Mouse (Mus musculus) granulocyte monocyte progenitor cell, adult 5-6 weeks (primary cell): ENCODE data around the gene Pten. TPM values are rescaled to one million over a fixed set of nuclear protein-coding genes. Genes with fewer than 3 reads are reported as not detected.

Source experiments
- ATAC-seq: replicated peaks from 2 replicates; pipeline ENCODE4 v1.8.0; 2016; ENCODE audit warnings: mild to moderate bottlenecking, moderate TSS enrichment, inconsistent platforms; ENCODE audit not compliant: poor library complexity, severe bottlenecking
- total RNA-seq, 2 experiments: library from RNA; stranded (forward) in 1 of 2; stranded (reverse) in 1 of 2; fragments of 200-712, 200-1000 nt in 1 of 2; fragments of >200 nt in 1 of 2; fragmentation: Nextera tagmentation in 1 of 2; gene quantifications; 2 replicates each; pipeline ENCODE4 v1.2.3; 2014 to 2017

Gene Pten
- total RNA-seq, 2 experiments from 2014 or later = 67.3 to 98.5 TPM

DNA sequence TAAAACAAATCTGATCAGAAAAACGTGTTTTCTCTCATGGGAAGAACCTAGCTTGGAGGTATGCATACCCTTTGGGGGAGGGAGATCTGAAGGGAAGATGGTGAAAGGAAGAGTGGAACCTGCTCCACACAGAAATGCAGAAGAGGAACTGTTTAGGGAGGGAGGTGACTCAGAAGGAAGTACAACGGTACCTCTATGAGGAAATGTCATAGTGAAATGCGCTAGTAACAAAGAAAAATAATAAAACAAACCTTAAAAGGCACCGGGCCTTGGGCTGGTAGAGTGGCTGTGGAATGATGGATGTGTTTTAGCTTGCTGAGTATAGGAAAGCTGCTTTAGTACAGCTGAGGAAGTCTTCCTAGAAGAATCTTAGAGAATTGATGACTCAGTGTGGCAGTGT, 47.4 kb downstream of the Pten start:
- peak; percentile 93 for ATAC-seq

DNA sequence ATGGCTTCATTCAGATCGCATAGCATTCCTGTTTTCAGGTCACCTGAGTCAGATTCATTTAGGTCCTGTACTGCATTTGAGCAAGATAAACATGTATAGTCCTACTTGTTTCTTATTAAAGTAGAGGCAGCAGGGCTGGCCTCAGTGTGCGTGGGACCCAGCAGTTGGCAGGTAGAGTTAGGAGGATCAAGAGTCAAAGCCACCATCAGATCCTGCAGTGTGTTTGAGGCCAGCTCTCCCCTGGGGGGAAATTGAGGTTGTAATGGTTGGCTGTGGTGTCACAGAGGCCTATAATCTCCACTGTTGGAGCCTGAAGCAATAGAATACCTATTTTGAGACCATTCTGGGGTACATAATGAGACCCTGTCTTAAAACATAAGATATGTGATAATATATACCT, 50.3 kb downstream of the Pten start:
- no peak for ATAC-seq

DNA sequence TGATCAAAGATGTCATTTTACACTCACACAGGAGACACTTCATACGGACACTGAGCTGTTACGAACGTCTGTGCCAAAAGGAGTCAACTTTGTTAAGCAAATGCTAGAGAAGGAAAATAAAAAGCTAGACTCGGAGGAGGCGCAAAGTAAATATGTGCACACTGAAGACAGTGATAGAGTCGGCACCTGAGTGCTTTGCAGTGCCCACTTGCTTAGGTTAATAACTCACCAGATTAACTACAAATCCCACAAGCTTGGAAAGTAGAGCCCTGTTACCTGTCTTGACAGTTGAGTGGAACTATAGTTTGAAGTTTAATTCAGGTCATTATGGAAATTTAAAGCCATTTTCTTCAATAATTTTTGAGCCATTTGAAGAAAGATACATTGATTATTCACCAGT, 51.4 kb downstream of the Pten start:
- no peak for ATAC-seq

DNA sequence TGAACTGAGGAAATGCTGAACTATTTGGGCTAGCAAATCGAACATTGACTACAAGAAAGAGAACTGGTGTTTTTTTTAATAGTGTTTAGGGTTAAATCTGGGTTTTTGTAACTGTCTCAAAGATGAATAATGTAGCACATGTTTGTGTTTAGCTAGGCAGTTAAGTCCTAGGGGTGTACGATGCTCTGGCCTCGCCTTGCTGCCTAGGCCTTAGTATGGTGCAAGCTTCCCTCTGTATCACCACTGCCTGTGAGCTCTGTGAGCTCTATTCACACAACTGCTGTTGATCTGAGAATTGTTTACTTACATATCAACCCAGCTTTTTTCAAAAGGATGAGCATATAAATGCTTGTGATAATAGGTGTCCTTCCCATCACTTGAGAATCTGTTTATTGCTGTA, 51.8 kb downstream of the Pten start:
- ATAC-seq = no peak

DNA sequence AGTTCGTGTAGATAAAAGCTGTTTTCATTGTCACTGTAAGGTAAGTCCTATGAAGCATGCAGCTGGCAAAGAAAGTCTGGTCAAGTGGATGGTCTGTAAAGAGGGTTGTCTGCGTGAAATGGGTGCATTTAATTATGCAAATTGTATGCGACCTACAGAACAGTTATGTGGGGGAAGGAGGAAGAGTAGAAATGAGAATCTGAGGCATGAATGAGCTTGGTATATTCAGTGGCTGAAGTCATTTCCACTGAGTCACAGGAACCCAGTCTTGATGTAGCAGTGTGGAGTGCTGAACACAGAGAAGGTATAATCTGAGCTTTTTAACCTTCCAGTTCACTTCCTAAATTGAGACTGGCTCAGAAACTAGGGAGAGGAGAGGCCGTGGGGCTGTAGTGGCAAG, 61.5 kb downstream of the Pten start:
- no peak for ATAC-seq

DNA sequence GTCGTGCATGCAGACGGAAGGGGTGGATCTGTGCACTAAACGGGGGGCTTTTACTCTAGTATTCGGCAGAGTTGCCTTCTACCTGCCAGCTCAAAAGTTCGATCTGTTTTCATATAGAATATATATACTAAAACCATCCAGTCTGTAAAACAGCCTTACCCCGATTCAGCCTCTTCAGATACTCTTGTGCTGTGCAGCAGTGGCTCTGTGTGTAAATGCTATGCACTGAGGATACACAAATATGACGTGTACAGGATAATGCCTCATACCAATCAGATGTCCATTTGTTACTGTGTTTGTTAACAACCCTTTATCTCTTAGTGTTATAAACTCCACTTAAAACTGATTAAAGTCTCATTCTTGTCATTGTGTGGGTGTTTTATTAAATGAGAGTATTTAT, 65.7 kb downstream of the Pten start:
- ATAC-seq = 0 out of 2 replicates have a peak, but pooled peaks have one; percentile 25

DNA sequence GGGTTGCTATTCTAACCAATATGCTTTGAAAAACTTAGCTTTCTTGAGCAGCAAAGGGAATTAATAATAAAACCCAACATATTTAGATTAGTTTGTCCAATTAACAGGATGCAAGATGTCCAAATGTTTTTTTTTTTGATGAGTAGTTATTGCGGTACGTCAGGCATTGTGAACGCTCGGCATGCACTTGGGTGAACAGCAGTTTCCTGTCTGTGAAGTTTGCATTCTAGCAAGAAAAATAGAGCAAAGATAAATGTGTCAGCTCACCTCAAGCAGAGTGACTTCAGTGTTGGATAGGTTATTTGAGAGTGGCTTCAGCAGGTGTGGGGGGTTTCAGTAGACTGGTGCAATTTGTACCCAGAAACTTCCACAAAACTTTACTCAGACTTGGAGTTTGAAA, 69.3 kb downstream of the Pten start:
- no peak for ATAC-seq

DNA sequence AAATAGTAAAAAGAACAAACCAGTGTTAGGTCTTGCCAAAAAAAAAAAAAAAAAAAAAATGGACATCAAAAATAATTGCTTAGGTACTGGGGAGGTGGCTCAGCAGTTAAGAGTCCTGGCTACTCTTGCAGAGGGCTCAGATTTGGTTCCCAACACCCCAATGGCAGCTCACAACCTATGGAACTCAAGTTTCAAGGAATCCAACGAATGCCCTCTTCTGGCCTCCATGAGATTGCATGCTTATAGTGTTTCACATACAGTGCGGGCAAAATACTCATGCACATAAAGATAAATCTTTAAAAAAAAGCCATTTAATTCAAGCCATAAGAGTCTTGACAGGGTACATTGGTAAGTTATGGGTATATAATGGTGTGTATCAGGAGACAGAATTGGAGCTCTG, 72.6 kb downstream of the Pten start:
- ATAC-seq = no peak

DNA sequence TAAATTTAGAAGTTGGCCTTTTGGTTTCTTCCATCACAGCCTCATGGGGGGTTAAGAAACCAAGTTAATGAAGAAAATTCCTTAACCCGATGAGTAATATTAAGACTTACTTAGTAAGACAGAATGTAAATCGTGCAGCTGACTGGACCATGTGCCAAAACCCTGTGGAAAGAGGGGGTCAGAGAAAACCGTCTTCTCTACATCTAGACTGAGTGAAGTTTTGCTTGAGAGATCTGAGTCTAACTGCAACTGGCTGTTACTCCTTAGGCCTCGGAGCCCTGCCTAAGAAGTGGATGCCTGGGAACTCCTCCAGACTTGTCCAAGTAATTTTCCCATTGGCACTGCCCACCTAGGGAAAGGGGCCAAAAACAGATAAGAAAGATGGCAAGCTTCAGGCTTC, 74.0 kb downstream of the Pten start:
- no peak for ATAC-seq

DNA sequence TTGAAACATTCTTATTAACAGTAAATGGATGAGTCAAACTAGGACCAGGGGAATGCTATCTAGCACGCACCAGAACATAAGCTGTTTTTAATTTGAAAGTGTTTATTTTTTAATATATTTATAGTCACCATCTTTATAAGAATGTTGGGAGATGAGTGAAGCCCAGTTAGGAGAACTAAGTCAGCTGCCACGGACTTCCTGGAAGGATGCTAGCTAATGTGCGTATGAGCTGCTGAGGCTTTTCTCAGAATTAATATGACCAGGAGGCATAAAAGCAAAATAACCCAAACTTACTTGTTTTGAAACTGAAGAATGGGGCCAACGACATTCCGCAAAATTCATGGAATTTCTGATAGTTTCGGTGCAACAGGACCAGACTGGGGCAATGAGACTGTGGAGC, 83.2 kb downstream of the Pten start:
- ATAC-seq = no peak

DNA sequence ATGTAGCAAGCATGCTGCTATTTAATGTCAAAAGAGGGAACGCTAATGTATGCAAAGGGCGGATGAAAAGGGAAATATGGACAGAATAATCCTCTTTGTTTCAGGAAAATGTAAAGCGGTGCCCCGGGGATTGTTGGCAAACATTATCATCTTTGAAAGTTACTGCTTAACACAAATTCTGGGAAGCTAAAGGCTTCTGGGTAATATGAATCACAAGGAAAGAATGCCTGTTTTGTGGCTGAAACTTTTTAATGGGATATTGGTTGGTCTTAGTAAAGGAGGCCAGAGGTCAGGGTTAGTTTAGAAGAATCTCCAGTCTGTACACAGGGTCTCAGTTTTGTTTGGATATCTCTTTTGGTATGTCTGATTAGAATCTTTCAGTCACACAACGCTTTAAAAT, 87.2 kb downstream of the Pten start:
- no peak for ATAC-seq

DNA sequence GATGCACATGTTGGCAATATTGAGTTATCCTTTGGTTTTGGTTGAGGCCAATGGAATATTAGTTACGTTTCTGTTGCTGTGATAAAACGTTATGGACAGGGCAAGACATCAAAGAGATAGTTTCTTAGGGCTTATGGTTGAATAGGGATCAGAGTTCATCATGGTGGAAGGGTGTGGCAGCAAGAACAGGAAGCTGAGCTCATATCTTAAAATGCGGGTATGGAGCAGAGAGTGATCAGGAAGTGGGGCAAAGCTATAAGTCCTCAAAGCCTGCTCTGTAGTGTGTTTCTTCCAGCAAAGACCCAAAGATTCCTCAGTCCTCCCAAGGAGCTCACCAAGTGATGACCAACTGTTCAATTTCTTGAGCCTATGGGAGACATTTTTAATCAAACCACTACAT, 90.7 kb downstream of the Pten start:
- ATAC-seq = no peak

DNA sequence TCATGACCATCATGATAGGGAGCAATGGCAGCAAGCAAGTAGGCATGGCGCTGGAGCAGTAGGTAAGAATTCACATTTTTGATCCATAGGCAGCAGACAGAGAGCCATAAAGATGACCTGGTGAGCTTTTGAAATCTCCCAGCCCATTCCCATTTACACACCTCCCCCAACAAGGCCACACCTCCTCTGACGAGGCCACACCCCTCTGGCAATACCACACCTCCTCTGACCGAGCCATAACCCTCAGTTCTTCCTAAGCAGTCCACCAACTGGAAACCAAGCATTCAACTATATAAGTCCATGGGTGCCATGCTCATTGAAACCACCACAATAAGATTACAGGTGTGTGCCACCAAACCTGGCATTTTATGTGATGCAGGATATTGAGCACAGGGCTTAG, 95.0 kb downstream of the Pten start:
- no peak for ATAC-seq

DNA sequence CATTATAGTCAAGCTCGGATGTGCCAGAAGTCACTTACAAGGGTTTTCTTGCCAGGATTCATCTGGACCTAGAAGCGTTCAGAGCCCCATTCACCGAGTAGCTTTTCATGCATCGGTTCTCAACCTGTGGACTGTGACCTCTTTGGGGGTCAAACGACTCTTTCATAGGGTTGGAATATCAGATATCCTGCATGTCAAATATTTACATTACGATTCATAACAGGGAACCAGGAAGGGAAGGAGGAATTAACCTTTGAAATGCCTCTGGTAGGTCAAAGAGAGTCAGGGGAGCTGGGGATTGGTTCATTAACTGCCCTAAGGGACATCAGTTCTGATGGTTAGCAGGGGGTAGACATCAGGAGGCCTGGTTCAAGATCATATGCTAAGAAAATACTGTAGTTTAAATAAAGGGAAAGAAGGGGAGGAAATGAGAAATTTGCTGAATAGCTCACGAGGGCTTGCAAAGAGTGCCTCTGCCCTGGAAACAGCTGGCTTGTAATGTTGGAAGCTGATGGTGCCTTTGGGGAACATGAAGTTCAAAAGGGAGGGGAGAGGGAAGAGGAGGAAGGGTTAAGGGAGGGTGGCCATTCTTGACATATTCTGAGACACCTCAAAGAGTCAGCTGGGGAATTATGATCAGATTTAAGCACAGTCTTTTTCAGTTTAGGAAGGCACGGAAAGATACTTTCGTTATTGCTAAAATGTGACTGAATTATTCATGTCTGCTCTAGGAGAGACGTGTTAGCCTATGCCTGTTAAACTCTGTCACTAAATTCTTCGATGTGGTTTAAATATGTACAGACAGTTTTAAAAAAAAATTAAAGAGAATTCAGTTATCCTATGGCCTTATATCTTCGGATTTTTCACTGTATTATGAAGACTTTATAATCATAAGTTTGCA, 104.6 kb downstream of the Pten start:
- no peak for ATAC-seq

DNA sequence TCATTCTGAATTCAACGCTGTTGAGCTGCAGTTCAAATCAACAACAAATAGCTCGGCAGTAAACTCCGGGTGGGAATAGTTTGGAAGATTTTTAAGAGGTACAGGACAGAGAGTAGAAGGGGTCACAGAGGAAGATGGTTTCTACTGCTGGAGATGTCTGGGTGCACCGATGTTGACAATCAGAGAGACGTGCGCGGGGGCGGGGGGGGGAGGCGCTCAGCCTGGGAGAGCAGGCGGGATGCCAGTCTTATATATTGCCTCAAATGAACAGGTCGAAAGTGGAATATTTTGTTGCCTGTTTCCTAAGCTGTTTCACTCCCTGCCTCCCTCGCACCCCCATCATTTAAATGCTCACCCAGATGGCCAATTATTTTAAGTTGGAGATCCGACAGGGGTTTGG, 109.5 kb downstream of the Pten start:
- ATAC-seq = no peak

DNA sequence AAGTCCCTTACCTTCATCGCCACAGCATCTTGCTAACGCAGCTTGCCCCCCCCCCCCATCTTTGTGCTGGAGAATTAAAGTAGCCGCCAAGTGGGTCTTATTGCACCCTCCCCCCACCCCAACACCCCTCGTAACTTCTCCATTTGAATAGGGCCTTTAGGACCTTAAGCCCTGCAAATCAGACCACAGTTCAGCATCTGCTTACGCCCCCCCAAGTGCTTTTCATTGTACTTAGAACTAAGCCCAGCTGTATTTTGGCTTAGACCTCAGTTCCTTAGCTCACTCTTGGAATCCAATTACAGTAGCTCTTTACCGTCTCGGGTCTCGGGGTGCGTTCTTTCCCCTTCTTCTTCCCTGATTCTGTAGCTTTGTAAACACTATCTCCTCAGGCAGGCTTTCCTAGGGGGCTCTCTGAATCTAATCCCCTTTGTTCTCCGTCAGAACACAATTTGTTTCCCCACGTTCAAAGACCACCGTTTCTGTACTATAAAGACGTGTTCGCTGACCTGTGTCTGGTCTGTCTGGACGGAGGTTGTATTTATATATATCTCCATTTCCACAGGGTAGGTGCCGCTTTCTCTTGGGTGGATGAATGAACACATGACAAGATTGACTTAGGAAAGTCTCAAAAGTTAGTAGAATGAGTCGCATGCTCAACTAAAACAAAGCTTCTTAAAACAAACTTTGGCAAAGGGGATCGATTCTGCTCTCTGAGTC, 110.0 kb downstream of the Pten start:
- ATAC-seq = no peak

DNA sequence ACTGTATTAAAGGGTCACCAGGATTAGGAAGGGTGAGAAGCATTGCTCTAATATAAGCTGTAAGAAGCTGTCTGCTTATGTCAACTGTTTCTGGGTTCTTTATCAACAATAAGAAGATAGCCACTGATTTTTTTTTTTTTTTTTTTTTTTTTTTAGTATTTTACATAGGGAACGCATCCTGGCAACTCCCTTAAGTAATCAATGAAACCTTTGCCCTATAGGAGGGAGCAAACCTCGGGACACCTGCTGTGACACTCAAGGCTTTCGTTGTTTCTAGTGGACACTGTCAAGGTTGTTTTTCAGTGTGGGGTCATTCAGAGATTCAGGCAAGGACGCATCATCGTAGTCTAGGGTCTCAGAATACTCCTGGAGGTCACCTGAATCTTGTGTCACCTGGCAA, 111.3 kb downstream of the Pten start:
- ATAC-seq = no peak

DNA sequence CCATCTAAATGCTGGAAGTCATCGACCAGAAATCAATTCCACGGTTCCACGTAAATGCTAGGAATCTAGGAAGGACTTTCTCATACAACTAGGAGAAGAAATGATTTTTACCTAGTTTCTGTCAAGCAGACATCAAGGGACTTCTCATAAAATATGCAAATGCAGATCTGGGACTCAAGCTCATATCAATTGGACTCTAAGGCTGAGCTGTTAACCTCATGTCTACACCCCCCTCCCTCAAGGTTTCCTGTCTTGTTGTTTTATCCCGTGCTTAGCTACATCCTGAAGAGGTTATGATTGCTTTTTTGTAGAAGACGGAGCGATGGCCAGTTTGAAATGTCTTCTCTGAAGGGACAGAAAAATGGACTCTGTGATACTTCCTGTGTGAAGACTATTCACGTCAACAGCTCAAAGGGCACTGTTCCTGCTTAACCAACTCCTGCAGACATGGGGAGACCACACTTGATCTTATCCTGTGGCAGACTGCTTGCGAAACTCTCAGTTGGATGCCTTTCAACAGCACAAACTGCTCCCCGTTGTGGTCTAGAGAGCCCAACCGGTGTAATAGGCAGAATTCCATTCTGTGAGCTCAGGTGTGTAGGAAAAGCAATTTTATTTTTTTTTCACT, 111.9 kb downstream of the Pten start:
- ATAC-seq = peak; percentile 98

DNA sequence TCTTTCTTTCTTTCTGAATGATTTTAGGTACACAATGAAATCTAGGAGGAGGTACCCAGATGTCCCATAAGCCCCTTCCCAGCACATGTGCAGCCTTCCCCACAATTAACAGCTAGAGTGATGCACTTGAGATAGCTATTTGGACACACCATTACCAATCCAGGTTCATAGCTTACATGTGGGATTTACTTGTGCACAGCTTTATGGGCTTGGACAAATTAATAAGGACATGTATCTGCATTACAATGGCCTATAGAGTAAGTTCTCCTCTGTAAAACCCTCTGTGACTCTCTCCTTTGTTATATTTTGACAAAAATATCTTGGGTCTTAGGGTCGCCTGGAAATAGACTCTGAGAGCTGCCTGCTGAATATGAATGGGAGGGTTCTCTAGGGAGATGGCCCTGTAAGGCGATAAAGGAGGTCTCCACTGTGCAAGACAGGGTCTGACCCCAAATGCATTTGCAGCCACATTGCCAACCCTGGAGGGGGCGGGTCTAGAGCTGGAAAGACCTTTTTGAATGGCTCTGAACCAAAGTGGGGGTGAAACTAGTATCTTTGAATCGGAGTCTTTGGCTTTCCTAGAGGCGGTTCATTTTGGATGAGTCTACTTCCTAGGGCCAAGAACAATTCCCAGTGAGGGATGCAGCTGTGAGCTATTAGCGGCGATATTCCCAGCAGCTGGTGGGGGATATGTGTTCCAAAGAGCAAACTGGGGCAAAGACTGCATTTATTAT, 116.8 kb downstream of the Pten start:
- ATAC-seq = no peak
